Mouse (Mus musculus) embryonic facial prominence, embryonic 12.5 days (tissue): ENCODE results near the gene Disc1. TPM values are rescaled to one million over a fixed set of nuclear protein-coding genes. Genes with fewer than 3 reads are reported as not detected.

Source experiments
- ATAC-seq: fragments of 200-750 bp; cut with Nextera tagmentation; 2 replicates; pipeline ENCODE4 v1.8.0; 2017; ENCODE audit not compliant: insufficient number of reproducible peaks, insufficient read depth, low FRiP score, low TSS enrichment
- H3K27ac ChIP-seq: fragments of 300-500 bp; sonication (generic); 2 replicates; pipeline ENCODE4 v1.5.1; 2016; ENCODE audit warnings: mild to moderate bottlenecking
- H3K27me3 ChIP-seq: fragments of 300-500 bp; sonication (generic); 2 replicates; pipeline ENCODE4 v1.6.1; 2016; ENCODE audit warnings: mild to moderate bottlenecking, moderate library complexity
- H3K36me3 ChIP-seq: fragments of 300-500 bp; sonication (generic); 2 replicates; pipeline ENCODE4 v1.6.1; 2016; ENCODE audit warnings: mild to moderate bottlenecking
- H3K4me1 ChIP-seq: fragments of 300-500 bp; sonication (generic); 2 replicates; pipeline ENCODE4 v1.6.1; 2016
- H3K4me2 ChIP-seq: fragments of 300-500 bp; sonication (generic); replicated peaks from 2 replicates; pipeline ENCODE4 v1.6.1; 2016; ENCODE audit warnings: mild to moderate bottlenecking, moderate library complexity
- H3K4me3 ChIP-seq: fragments of 300-500 bp; sonication (generic); 2 replicates; pipeline ENCODE4 v1.5.1; 2016; ENCODE audit warnings: mild to moderate bottlenecking
- H3K9ac ChIP-seq: fragments of 300-500 bp; sonication (generic); 2 replicates; pipeline ENCODE4 v1.6.1; 2016; ENCODE audit warnings: mild to moderate bottlenecking, moderate library complexity
- H3K9me3 ChIP-seq: fragments of 300-500 bp; sonication (generic); 2 replicates; pipeline ENCODE4 v1.6.1; 2016; ENCODE audit warnings: mild to moderate bottlenecking, moderate library complexity
- WGBS: fragments of 180-500 bp; shearing (Covaris S2); methylation state at CpG from one replicate; pipeline ENCODE4 v1.1.7; 2016; 5-methylcytosine and 5-hydroxymethylcytosine counted together
- polyA plus RNA-seq: library from polyadenylated mRNA; unstranded; fragments of >200 nt; fragmentation: Nextera tagmentation; extraction: Ambion mirVana; gene quantifications from 2 replicates; pipeline ENCODE4 v1.2.1, GENCODE M21; 2016

Disc1 gene
- polyA plus RNA-seq, 1 experiment from 2014 or later: 2.9 TPM

GRCm38 (mm10) chr8:125131265-125131664, 77.3 kb downstream of the Disc1 start:
- H3K36me3 ChIP-seq: no peaks in the 10 kb centered on the region
- 82% methylated on average over 7 of the region's 7 CpGs for WGBS
- no peak overlapping the region for H3K4me2 ChIP-seq
- no peak overlapping the region for H3K27ac ChIP-seq
- no peak overlapping the region for H3K4me3 ChIP-seq
- H3K27me3 ChIP-seq: no peaks in the 10 kb centered on the region
- H3K9me3 ChIP-seq: no peaks in the 10 kb centered on the region
- no peak overlapping the region for H3K9ac ChIP-seq
- ATAC-seq: no peak
- H3K4me1 ChIP-seq: peaks cover 11% of the 10 kb centered on the region

DNA sequence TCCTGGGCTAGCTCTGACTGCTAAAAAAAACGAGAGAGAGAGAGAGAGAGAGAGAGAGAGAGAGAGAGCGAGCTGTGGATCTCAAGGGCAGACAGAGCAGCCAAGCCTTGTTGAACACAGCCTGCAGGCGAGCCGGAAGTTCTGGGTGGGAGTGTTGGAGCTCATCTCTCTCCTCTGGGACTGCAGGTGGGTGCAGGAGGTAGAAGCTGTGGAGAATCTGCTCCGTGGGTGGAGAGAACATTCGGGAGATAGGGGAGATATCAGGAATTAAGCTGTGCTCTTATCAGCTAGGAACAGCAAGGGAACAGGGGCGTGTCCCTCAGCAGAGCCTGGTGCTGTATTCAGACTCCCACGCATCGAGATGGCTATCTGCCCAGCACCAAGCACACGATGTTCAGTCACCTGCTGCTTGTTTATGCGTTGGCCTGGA, 79.7 kb downstream of the Disc1 start:
- H3K9me3 ChIP-seq: no peaks in the 10 kb centered on the region
- H3K4me1 ChIP-seq: peaks cover 13% of the 10 kb centered on the region
- no peak overlapping the region for H3K4me2 ChIP-seq
- 81% methylated on average over 11 of the region's 11 CpGs for WGBS
- no peak overlapping the region for H3K9ac ChIP-seq
- H3K36me3 ChIP-seq: no peaks in the 10 kb centered on the region
- no peak overlapping the region for H3K27ac ChIP-seq
- no peak for ATAC-seq
- H3K27me3 ChIP-seq: no peaks in the 10 kb centered on the region
- H3K4me3 ChIP-seq: no peak overlapping the region

DNA sequence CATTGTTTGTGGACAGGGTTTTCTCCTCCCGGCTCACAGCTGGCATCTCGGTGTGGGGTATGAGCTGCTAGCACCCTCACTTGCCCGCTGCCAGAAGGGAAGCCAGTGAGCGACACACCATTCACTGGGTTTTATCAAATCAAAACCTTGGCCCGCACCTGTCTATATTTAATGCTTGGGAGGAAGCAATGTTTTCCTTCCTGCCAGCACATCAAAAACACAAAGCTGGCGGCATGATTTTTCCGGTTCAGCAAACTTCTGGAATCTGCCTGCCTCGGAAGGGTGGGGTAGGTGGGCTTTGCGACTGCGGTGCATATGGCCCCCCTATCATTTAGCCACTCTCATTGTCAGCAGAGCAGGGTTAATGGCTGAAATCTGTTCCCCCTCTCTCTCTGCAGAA, 80.9 kb downstream of the Disc1 start:
- Histone ChIP-seq H3K27me3 (no peaks in the 10 kb centered on the region), H3K4me2 (no peak overlapping the region), H3K9me3 (no peaks in the 10 kb centered on the region), H3K9ac (no peak overlapping the region), H3K4me1 (peaks cover 23% of the 10 kb centered on the region), H3K36me3 (no peaks in the 10 kb centered on the region), H3K27ac (peak overlapping the region; percentile 47; the same call in 1 of the 2 replicates), H3K4me3 (no peak overlapping the region)
- 24% methylated on average over 10 of the region's 10 CpGs for WGBS
- no peak for ATAC-seq

- Histone ChIP-seq H3K4me2 (no peak overlapping the region), H3K27me3 (no peaks in the 10 kb centered on the region), H3K4me1 (peaks cover 27% of the 10 kb centered on the region), H3K27ac (0 out of 2 replicates have a peak overlapping the region, but pooled peaks have one; percentile 63), H3K9me3 (no peaks in the 10 kb centered on the region), H3K36me3 (no peaks in the 10 kb centered on the region), H3K9ac (no peak overlapping the region), H3K4me3 (no peak overlapping the region)
- WGBS: 55% methylated on average over 13 of the region's 13 CpGs
- no peak for ATAC-seq
Measured at GRCm38 (mm10) chr8:125139689-125140150, 85.7 kb downstream of the Disc1 start.

DNA sequence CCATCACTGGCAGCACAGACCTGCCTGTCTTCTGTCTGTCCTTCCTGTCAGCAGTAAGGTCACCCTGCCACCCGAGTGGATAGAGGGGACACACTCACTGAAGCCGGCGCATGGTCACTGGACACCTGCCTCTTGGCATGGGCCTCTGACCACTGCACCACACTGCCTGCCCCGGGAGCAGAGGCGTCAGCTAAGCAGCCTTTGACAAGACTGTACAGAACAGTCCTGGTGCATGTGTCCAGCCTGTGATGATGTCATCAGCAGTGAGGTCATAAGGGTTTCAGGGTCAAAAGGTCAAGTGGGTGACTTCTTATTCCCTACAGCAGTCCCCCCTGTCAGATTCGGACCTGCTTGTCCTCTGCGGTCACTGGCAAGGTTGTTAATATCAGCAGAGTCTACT, 87.0 kb downstream of the Disc1 start:
- no peaks in the 10 kb centered on the region for H3K27me3 ChIP-seq
- no peak overlapping the region for H3K27ac ChIP-seq
- H3K4me1 ChIP-seq: peaks cover 18% of the 10 kb centered on the region
- no peak for ATAC-seq
- no peaks in the 10 kb centered on the region for H3K9me3 ChIP-seq
- no peak overlapping the region for H3K9ac ChIP-seq
- no peaks in the 10 kb centered on the region for H3K36me3 ChIP-seq
- H3K4me2 ChIP-seq: no peak overlapping the region
- 80% methylated on average over 7 of the region's 7 CpGs for WGBS
- H3K4me3 ChIP-seq: no peak overlapping the region

DNA sequence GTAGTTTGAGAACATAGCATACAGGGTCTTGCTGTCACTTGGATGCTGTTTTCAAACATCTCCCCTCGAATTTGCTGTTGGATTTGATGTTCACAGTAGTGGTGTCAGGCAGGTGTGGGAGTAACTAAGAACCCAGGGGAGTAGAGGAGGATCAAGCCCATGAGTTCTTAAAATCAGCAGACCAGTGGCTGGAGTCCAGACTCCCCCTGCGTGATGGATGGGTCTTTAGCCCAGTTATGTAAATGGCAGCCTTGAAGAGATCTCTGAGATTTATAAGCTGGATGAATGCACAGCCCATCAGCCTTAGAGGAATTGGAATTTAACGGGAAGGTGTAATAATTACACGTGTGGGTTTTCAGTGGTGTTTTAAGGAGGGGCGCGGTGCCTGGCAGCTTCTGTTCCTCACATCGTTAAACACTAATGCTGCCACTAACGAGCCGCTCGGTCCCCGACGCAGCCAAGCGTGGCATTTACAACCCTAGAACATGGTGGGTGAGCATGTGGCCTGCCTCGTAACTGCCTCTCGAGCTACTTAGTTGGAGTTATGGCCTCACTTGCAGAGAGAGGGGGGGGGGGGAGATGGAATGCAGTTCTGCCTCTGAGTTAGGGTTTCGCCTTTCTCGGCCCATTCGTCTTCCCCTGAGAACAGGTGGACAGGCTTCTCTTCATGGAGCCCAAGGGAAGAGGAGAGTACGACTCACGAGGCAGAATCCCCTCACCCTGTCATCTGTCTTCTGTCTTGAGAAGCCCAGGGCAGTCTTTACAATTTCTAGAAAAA, 103.1 kb downstream of the Disc1 start:
- WGBS: 63% methylated on average over 20 of the region's 20 CpGs
- H3K4me2 ChIP-seq: no peak overlapping the region
- H3K9me3 ChIP-seq: no peaks in the 10 kb centered on the region
- H3K4me3 ChIP-seq: no peak overlapping the region
- no peak for ATAC-seq
- no peaks in the 10 kb centered on the region for H3K27me3 ChIP-seq
- H3K9ac ChIP-seq: no peak overlapping the region
- no peaks in the 10 kb centered on the region for H3K4me1 ChIP-seq
- H3K36me3 ChIP-seq: no peaks in the 10 kb centered on the region
- no peak overlapping the region for H3K27ac ChIP-seq

- H3K36me3 ChIP-seq: no peaks in the 10 kb centered on the region
- H3K9ac ChIP-seq: no peak overlapping the region
- H3K4me3 ChIP-seq: no peak overlapping the region
- H3K27me3 ChIP-seq: no peaks in the 10 kb centered on the region
- H3K9me3 ChIP-seq: no peaks in the 10 kb centered on the region
- no peak for ATAC-seq
- no peaks in the 10 kb centered on the region for H3K4me1 ChIP-seq
- no peak overlapping the region for H3K4me2 ChIP-seq
- H3K27ac ChIP-seq: no peak overlapping the region
- 68% methylated on average over 5 of the region's 5 CpGs for WGBS
Measured at GRCm38 (mm10) chr8:125157641-125158005, 103.6 kb downstream of the Disc1 start.

GRCm38 (mm10) chr8:125159387-125159786, 105.4 kb downstream of the Disc1 start:
- ATAC-seq: no peak
- Histone ChIP-seq H3K27ac (no peak overlapping the region), H3K9me3 (no peaks in the 10 kb centered on the region), H3K9ac (no peak overlapping the region), H3K27me3 (no peaks in the 10 kb centered on the region), H3K4me2 (no peak overlapping the region), H3K4me3 (no peak overlapping the region), H3K4me1 (no peaks in the 10 kb centered on the region), H3K36me3 (no peaks in the 10 kb centered on the region)
- 74% methylated on average over 12 of the region's 12 CpGs for WGBS

DNA sequence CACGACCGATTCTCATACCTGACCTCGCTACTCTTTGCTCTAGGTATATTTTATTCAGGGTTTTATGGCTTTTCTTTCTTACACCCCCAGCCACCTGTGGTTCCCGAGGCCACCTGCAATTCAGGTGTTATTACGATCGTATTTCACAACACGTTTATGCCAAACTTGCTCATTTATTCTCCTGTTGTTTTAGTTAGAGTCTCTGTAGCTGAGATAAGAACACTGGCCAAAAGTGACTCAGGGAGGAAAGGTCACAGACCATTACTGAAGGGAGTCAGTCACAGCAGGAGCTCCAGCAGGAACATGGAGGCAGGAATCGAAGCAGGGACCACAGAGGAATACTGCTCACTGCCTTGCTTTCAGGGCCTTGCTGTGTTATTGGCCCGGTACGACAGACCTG, 109.5 kb downstream of the Disc1 start:
- no peak overlapping the region for H3K9ac ChIP-seq
- no peaks in the 10 kb centered on the region for H3K27me3 ChIP-seq
- ATAC-seq: no peak
- H3K4me3 ChIP-seq: no peak overlapping the region
- no peaks in the 10 kb centered on the region for H3K9me3 ChIP-seq
- 87% methylated on average over 10 of the region's 10 CpGs for WGBS
- H3K4me2 ChIP-seq: no peak overlapping the region
- H3K4me1 ChIP-seq: no peaks in the 10 kb centered on the region
- no peak overlapping the region for H3K27ac ChIP-seq
- no peaks in the 10 kb centered on the region for H3K36me3 ChIP-seq

GRCm38 (mm10) chr8:125163906-125164305, 109.9 kb downstream of the Disc1 start:
- no peaks in the 10 kb centered on the region for H3K36me3 ChIP-seq
- no peak overlapping the region for H3K4me2 ChIP-seq
- H3K27me3 ChIP-seq: no peaks in the 10 kb centered on the region
- H3K9ac ChIP-seq: no peak overlapping the region
- ATAC-seq: no peak
- 86% methylated on average over 6 of the region's 6 CpGs for WGBS
- H3K4me3 ChIP-seq: no peak overlapping the region
- H3K27ac ChIP-seq: no peak overlapping the region
- H3K9me3 ChIP-seq: no peaks in the 10 kb centered on the region
- H3K4me1 ChIP-seq: no peaks in the 10 kb centered on the region

DNA sequence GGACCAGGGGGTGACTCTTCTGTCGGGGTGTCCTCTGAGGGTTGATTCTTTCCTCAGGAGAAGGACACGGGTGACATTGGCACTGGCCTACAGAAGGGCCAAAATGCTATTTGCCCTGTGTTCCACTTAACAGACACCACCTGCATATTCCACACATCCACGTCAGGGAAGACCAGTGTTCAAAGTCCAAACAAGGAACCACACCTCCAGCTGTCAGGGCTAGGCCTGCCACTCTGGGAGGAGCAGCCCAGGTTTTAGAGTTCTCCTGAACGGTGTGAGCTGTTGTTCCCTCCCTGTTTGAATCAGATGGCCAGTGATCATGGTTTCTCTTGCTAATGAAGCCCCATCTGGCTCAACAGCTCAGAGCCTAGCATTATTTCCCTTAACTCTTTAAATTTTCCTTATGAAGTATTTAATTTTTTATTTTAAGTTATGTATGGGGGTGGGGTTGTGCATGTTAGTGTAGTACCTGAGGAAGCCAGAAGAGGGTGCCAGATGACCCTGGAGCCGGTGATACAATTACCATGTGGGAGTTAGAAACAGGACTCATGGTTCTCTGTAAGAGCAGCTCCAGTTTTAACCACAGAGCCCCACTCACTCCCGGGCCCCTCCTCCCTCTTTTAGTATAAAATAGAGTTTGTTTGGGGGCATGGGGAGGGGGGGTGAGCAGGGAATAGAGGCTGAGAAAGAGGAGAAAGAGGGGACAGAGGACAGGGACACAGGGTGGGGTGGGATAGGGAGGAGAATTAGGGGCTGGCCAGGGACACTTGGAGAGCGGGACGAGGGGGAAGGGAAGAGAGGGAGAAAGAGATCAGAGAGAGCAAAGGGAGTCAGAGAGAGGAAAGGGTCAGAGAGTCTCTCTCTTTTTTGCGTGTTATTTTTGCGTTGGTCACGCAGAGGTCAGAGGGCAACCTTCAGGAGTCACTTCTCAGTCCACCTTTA, 111.8 kb downstream of the Disc1 start:
- no peak overlapping the region for H3K9ac ChIP-seq
- WGBS: 60% methylated on average over 11 of the region's 11 CpGs
- H3K27ac ChIP-seq: no peak overlapping the region
- H3K9me3 ChIP-seq: no peaks in the 10 kb centered on the region
- no peak overlapping the region for H3K4me2 ChIP-seq
- H3K36me3 ChIP-seq: no peaks in the 10 kb centered on the region
- no peak for ATAC-seq
- H3K4me3 ChIP-seq: no peak overlapping the region
- no peaks in the 10 kb centered on the region for H3K4me1 ChIP-seq
- no peaks in the 10 kb centered on the region for H3K27me3 ChIP-seq

- WGBS: 87% methylated on average over 6 of the region's 6 CpGs
- ATAC-seq: no peak
- no peaks in the 10 kb centered on the region for H3K9me3 ChIP-seq
Measured at GRCm38 (mm10) chr8:125166545-125166944, 112.5 kb downstream of the Disc1 start.

More at GRCm38 (mm10) chr8:125166545-125166944, 112.5 kb downstream of the Disc1 start:
- Histone ChIP-seq H3K4me1 (no peaks in the 10 kb centered on the region), H3K27ac (no peak overlapping the region), H3K4me2 (no peak overlapping the region), H3K27me3 (no peaks in the 10 kb centered on the region), H3K4me3 (no peak overlapping the region), H3K9ac (no peak overlapping the region), H3K36me3 (no peaks in the 10 kb centered on the region)
